Mouse (Mus musculus) embryonic stem cell, embryonic (primary cell): ENCODE measurements around the gene Ganc.

Source experiments
- CTCF ChIA-PET, 4 experiments: fragments of 300-600 bp in 2 of 4; fragments of 350-600 bp in 2 of 4; sonication (Branson Sonifier 250); formaldehyde crosslinking; loops; one replicate each; lab custom pipeline; 2022; ENCODE audit warnings: inconsistent platforms in 2 of 4; lab: Charles Lee
- POLR2A ChIA-PET, 4 experiments: fragments of 300-600 bp in 2 of 4; fragments of 350-600 bp in 2 of 4; sonication (Branson Sonifier 250); formaldehyde crosslinking; loops; one replicate each; lab custom pipeline; 2022; ENCODE audit warnings: antibody characterized with exemption in 4 of 4, inconsistent platforms in 1 of 4; lab: Charles Lee

Gene Ganc

GRCm38 (mm10) chr2:120414738-120415414 lies 11.2 kb downstream of the Ganc start:
- POLR2A ChIA-PET: interaction anchor here in 2 of 4 experiments (0.8 to 1.2 kb wide), 2 partner anchors 8 to 201 kb away, joined by 3 read pairs; no protein-coding TSS in a partner anchor
- CTCF ChIA-PET: no interaction called here

GRCm38 (mm10) chr2:120424386-120424785 lies 20.7 kb downstream of the Ganc start:
- ChIA-PET POLR2A (interaction anchor here in 1 of 4 experiments (1.0 to 1.1 kb wide), 2 partner anchors 20 to 22 kb away, joined by 3 to 5 read pairs; no protein-coding TSS in a partner anchor), CTCF (no interaction called here)

- CTCF ChIA-PET: no interaction called here
- POLR2A ChIA-PET: interaction anchor here in 2 of 4 experiments (0.5 to 0.7 kb wide), 2 partner anchors 245 to 798 kb away, joined by 3 read pairs; no protein-coding TSS in a partner anchor
Observed at GRCm38 (mm10) chr2:120444486-120444885, 40.8 kb downstream of the Ganc start.

GRCm38 (mm10) chr2:120446373-120446772 lies 42.7 kb downstream of the Ganc start:
- POLR2A ChIA-PET: interaction anchor here (0.8 to 1.3 kb wide), 4 partner anchors 16 to 56 kb away, joined by 3 to 4 read pairs (median 3); no protein-coding TSS in a partner anchor
- CTCF ChIA-PET: interaction anchor here in 2 of 4 experiments (0.6 to 1.9 kb wide), 5 partner anchors 32 to 500 kb away, joined by 3 to 4 read pairs (median 3); no protein-coding TSS in a partner anchor

GRCm38 (mm10) chr2:120447306-120447705 lies 43.6 kb downstream of the Ganc start:
- ChIA-PET POLR2A (interaction anchor here in 2 of 4 experiments (1.1 to 1.5 kb wide), 2 partner anchors 22 to 162 kb away, joined by 3 read pairs; partner anchors contain the start of genes Haus2 (in 1 of the 2) and Lrrc57 (in 1 of the 2)), CTCF (interaction anchor here in 3 of 4 experiments (0.7 to 1.9 kb wide), 8 partner anchors 10 to 277 kb away, joined by 3 to 8 read pairs (median 4); no protein-coding TSS in a partner anchor)

GRCm38 (mm10) chr2:120450724-120451123 lies 47.0 kb downstream of the Ganc start:
- ChIA-PET POLR2A (no interaction called here), CTCF (interaction anchor here in 1 of 4 experiments (0.5 to 1.3 kb wide), 2 partner anchors 26 to 416 kb away, joined by 3 read pairs; no protein-coding TSS in a partner anchor)

GRCm38 (mm10) chr2:120452600-120452999 lies 48.9 kb downstream of the Ganc start:
- POLR2A ChIA-PET: interaction anchor here in 1 of 4 experiments (1.0 kb wide), 1 partner anchor 17 kb away, joined by 3 read pairs; no protein-coding TSS in a partner anchor

GRCm38 (mm10) chr2:120454987-120455386 lies 51.3 kb downstream of the Ganc start:
- ChIA-PET CTCF (interaction anchor here in 2 of 4 experiments (0.6 to 0.7 kb wide), 2 partner anchors 175 to 650 kb away, joined by 3 read pairs; no protein-coding TSS in a partner anchor), POLR2A (no interaction called here)

More at GRCm38 (mm10) chr2:120452600-120452999, 48.9 kb downstream of the Ganc start:
- CTCF ChIA-PET: no interaction called here

- ChIA-PET CTCF (interaction anchor here in 1 of 4 experiments (0.7 kb wide), 1 partner anchor 649 kb away, joined by 3 read pairs; no protein-coding TSS in a partner anchor), POLR2A (interaction anchor here in 1 of 4 experiments (1.0 kb wide), 1 partner anchor 66 kb away, joined by 3 read pairs; no protein-coding TSS in a partner anchor)
Observed at GRCm38 (mm10) chr2:120455719-120456118, 52.0 kb downstream of the Ganc start, which contains the start of gene Capn3. Capn3 (plus strand) TSS chr2:120456019.

GRCm38 (mm10) chr2:120460216-120460615 lies 56.5 kb downstream of the Ganc start:
- ChIA-PET CTCF (interaction anchor here in 1 of 4 experiments (1.3 kb wide), 1 partner anchor 18 kb away, joined by 4 read pairs; no protein-coding TSS in a partner anchor), POLR2A (interaction anchor here in 1 of 4 experiments (0.9 kb wide), 1 partner anchor 20 kb away, joined by 3 read pairs; no protein-coding TSS in a partner anchor)

- POLR2A ChIA-PET: interaction anchor here in 2 of 4 experiments (0.9 to 1.3 kb wide), 3 partner anchors 10 to 111 kb away, joined by 3 to 4 read pairs (median 3); partner anchors contain the start of gene Vps39 (in 1 of the 2)
- CTCF ChIA-PET: interaction anchor here in 2 of 4 experiments (0.6 kb wide), 2 partner anchors 38 to 183 kb away, joined by 3 read pairs; no protein-coding TSS in a partner anchor
Observed at GRCm38 (mm10) chr2:120463328-120463727, 59.6 kb downstream of the Ganc start.

- ChIA-PET POLR2A (interaction anchor here in 1 of 4 experiments (1.3 kb wide), 1 partner anchor 111 kb away, joined by 3 read pairs; the partner anchor contains the start of gene Vps39), CTCF (interaction anchor here in 1 of 4 experiments (0.6 kb wide), 1 partner anchor 37 kb away, joined by 3 read pairs; no protein-coding TSS in a partner anchor)
Observed at GRCm38 (mm10) chr2:120464091-120464490, 60.4 kb downstream of the Ganc start.

GRCm38 (mm10) chr2:120464732-120465396 lies 61.2 kb downstream of the Ganc start:
- POLR2A ChIA-PET: no interaction called here
- CTCF ChIA-PET: interaction anchor here in 1 of 4 experiments (0.7 kb wide), 1 partner anchor 294 kb away, joined by 3 read pairs; no protein-coding TSS in a partner anchor

- ChIA-PET CTCF (interaction anchor here in 1 of 4 experiments (0.7 kb wide), 1 partner anchor 294 kb away, joined by 3 read pairs; no protein-coding TSS in a partner anchor), POLR2A (interaction anchor here in 1 of 4 experiments (0.8 kb wide), 1 partner anchor 9 kb away, joined by 3 read pairs; no protein-coding TSS in a partner anchor)
Observed at GRCm38 (mm10) chr2:120465397-120465785, 61.7 kb downstream of the Ganc start.

GRCm38 (mm10) chr2:120468011-120468410 lies 64.3 kb downstream of the Ganc start:
- POLR2A ChIA-PET: interaction anchor here in 2 of 4 experiments (0.8 to 1.0 kb wide), 2 partner anchors 9 to 141 kb away, joined by 3 to 4 read pairs; partner anchors contain the start of genes Haus2 (in 1 of the 2) and Lrrc57 (in 1 of the 2)

GRCm38 (mm10) chr2:120469220-120469619 lies 65.5 kb downstream of the Ganc start:
- ChIA-PET CTCF (interaction anchor here in 3 of 4 experiments (0.7 to 1.8 kb wide), 3 partner anchors 9 to 182 kb away, joined by 3 to 5 read pairs (median 3); no protein-coding TSS in a partner anchor), POLR2A (interaction anchor here in 2 of 4 experiments (0.8 to 0.9 kb wide), 2 partner anchors 17 to 22 kb away, joined by 3 read pairs; no protein-coding TSS in a partner anchor)

More at GRCm38 (mm10) chr2:120468011-120468410, 64.3 kb downstream of the Ganc start:
- CTCF ChIA-PET: interaction anchor here in 3 of 4 experiments (0.6 to 1.2 kb wide), 4 partner anchors 10 to 382 kb away, joined by 3 to 7 read pairs (median 4); no protein-coding TSS in a partner anchor

- POLR2A ChIA-PET: interaction anchor here in 2 of 4 experiments (0.8 to 0.9 kb wide), 2 partner anchors 17 to 23 kb away, joined by 3 read pairs; no protein-coding TSS in a partner anchor
- CTCF ChIA-PET: interaction anchor here in 2 of 4 experiments (0.7 to 1.8 kb wide), 2 partner anchors 9 to 181 kb away, joined by 3 to 5 read pairs; no protein-coding TSS in a partner anchor
Observed at GRCm38 (mm10) chr2:120469715-120470114, 66.0 kb downstream of the Ganc start.
